Mouse (Mus musculus): ENCODE results near the gene B3gnt6.

DNA sequence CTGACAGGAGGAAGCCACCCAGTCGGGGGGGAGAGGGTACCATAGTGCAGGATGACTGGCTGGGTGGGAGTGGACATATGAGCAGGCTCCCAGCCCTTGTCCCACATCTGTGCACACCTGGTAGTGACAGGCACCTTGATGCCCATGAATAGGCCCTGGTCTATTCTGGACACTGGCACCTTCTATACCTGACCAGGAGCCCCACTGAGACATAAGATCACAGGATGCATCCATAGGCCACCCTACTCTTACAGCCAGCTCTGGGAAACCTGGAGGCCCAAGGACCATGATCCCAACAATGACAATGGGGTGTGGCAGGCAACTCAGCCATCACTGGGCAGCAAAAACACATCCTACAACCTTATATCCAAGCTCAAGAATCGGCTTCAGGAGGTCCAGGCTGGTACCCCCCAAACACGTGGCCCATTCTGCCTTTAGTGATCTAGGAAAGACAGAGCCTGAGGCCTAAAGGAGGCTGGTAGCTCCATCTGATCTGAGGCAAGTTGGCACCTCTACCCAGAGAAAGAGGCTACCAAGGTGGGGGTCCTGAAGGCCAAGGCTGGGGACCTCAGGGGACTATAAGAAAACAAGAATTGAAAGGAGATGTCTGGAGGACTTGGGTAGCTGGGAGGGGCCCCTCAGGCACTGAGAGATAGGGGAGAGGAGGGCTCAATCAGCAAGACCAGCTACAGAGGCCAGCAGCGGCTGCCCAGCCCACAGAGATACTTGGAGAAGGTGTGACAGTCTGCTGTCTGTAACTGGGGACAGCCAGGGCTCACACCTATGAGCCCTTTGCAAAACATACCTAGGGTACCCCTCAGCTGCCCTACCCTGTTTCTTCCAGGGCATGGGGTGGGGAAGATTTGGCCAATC, 24.2 kb downstream of the B3gnt6 start:
- no peak for TF ChIP-seq CTCF (IDR thresholded peaks at IDR 0.05; ENCODE audit: low read depth)
- TF ChIP-seq EP300 (IDR thresholded peaks at IDR 0.05; ENCODE audit: low read depth), result no peak
